Mouse (Mus musculus) kidney, adult 9 months (tissue): ENCODE results near the gene Pacs2.

Source experiments
- DNase-seq: peaks from one replicate; pipeline ENCODE4 v3.0.0; 2022

The Pacs2 gene

GRCm38 (mm10) chr12:113044916-113045677, 30.8 kb downstream of the Pacs2 start:
- DNase-seq: peak; percentile 79

- DNase-seq: no peak
Measured at GRCm38 (mm10) chr12:113046861-113047260, 32.6 kb downstream of the Pacs2 start.

- DNase-seq: no peak
Measured at GRCm38 (mm10) chr12:113048103-113048502, 33.8 kb downstream of the Pacs2 start.

GRCm38 (mm10) chr12:113049836-113050235, 35.5 kb downstream of the Pacs2 start:
- no peak for DNase-seq

- no peak for DNase-seq
Measured at GRCm38 (mm10) chr12:113050671-113051070, 36.4 kb downstream of the Pacs2 start.

- DNase-seq: no peak
Measured at GRCm38 (mm10) chr12:113051628-113052403, 37.5 kb downstream of the Pacs2 start.

- no peak for DNase-seq
Measured at GRCm38 (mm10) chr12:113056089-113056488, 41.8 kb downstream of the Pacs2 start.

GRCm38 (mm10) chr12:113060178-113060577, 45.9 kb downstream of the Pacs2 start:
- DNase-seq: no peak

- no peak for DNase-seq
Measured at GRCm38 (mm10) chr12:113061606-113062005, 47.3 kb downstream of the Pacs2 start.

- DNase-seq: no peak
Measured at GRCm38 (mm10) chr12:113062201-113062600, 47.9 kb downstream of the Pacs2 start.

- DNase-seq: no peak
Measured at GRCm38 (mm10) chr12:113063700-113064099, 49.4 kb downstream of the Pacs2 start.

GRCm38 (mm10) chr12:113068002-113068401, 53.7 kb downstream of the Pacs2 start:
- DNase-seq: no peak

- DNase-seq: no peak
Measured at GRCm38 (mm10) chr12:113069389-113069788, 55.1 kb downstream of the Pacs2 start.

GRCm38 (mm10) chr12:113071321-113071720, 57.0 kb downstream of the Pacs2 start:
- no peak for DNase-seq

- no peak for DNase-seq
Measured at GRCm38 (mm10) chr12:113071827-113072226, 57.5 kb downstream of the Pacs2 start.

- peak; percentile 27 for DNase-seq
Measured at GRCm38 (mm10) chr12:113073420-113074328, 59.4 kb downstream of the Pacs2 start.

- peak; percentile 90 for DNase-seq
Measured at GRCm38 (mm10) chr12:113074329-113075062, 60.2 kb downstream of the Pacs2 start, which contains the start of gene Tex22. Tex22 (plus strand) TSS chr12:113074502.

- DNase-seq: peak; percentile 91
Measured at GRCm38 (mm10) chr12:113075063-113075454, 60.8 kb downstream of the Pacs2 start.

- DNase-seq: no peak
Measured at GRCm38 (mm10) chr12:113075486-113075885, 61.2 kb downstream of the Pacs2 start.

GRCm38 (mm10) chr12:113087276-113087675, 73.0 kb downstream of the Pacs2 start:
- DNase-seq: no peak

- DNase-seq: no peak
Measured at GRCm38 (mm10) chr12:113088026-113088425, 73.7 kb downstream of the Pacs2 start.

GRCm38 (mm10) chr12:113089107-113089506, 74.8 kb downstream of the Pacs2 start:
- DNase-seq: no peak
